Comparison of ENCODE assay signal across 8 mouse cellular contexts in the genomic region with DNA sequence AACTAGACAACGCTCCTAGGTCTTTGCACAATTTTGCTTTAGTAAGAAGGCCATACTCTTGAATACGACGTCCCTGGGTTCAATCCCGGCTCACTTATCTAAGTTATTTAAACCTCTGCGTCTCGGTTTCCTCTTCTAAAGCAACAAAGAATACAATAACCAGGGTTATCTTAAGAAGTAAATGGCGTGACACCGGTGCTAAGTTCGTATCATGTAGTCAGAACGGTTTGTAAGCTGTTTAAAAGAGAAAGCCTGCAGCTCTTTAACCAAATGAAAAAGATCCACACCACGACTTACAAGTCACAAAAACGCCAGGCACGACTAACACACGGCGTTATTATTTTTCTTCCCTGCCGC. TPM values are rescaled to one million over a fixed set of nuclear protein-coding genes. Genes with fewer than 3 reads are reported as not detected.
DNase-seq lines count a peak whose midpoint lies in the region; ATAC-seq and TF ChIP-seq lines count a peak whose summit lies in the region.

No protein-coding gene starts in this region.

- no peaks in the 10 kb centered on the region for H3K36me3 ChIP-seq in kidney, embryonic 16.5 days (ENCODE audit: insufficient read depth, low read length)
- H3K36me3 ChIP-seq in forebrain, embryonic 16.5 days (ENCODE audit: control insufficient read depth, insufficient read depth): no peaks in the 10 kb centered on the region
- H3K36me3 ChIP-seq in liver, postnatal 0 days (replicated peaks; ENCODE audit: insufficient read depth, low read length): no peaks in the 10 kb centered on the region

- peak overlapping the region; percentile 91 for H3K4me3 ChIP-seq in kidney, embryonic 16.5 days (ENCODE audit: low read length)
- peak overlapping the region; percentile 89 for H3K4me3 ChIP-seq in forebrain, embryonic 16.5 days (replicated peaks; ENCODE audit: low read length)
- peak overlapping the region; percentile 74 for H3K4me3 ChIP-seq in liver, postnatal 0 days (ENCODE audit: low read depth, low read length)

- no peak for TF ChIP-seq CTCF in liver, postnatal 0 days (IDR thresholded peaks at IDR 0.05; ENCODE audit: low read depth)

- peaks cover 23% of the 10 kb centered on the region for H3K4me1 ChIP-seq in kidney, embryonic 16.5 days (ENCODE audit: insufficient read depth, low read length)
- H3K4me1 ChIP-seq in forebrain, embryonic 16.5 days (replicated peaks; ENCODE audit: control insufficient read depth, insufficient read depth, low read length): peaks cover 25% of the 10 kb centered on the region
- peaks cover 11% of the 10 kb centered on the region for H3K4me1 ChIP-seq in liver, postnatal 0 days (ENCODE audit: insufficient read depth)

- H3K27me3 ChIP-seq in kidney, embryonic 16.5 days (ENCODE audit: insufficient read depth, low read length): no peaks in the 10 kb centered on the region; the same call in 1 of the 2 replicates
- H3K27me3 ChIP-seq in forebrain, embryonic 16.5 days (replicated peaks; ENCODE audit: control insufficient read depth, insufficient read depth, low read length): no peaks in the 10 kb centered on the region
- peaks cover 35% of the 10 kb centered on the region for H3K27me3 ChIP-seq in liver, postnatal 0 days (ENCODE audit: insufficient read depth, low read length)

- no peak for DNase-seq in kidney, postnatal 4 days
- peak; percentile 26 for DNase-seq in MN1 (ENCODE audit: low spot score)
- no peak for DNase-seq in liver, postnatal 0 days
- DNase-seq in urinary bladder, postnatal 10 days (ENCODE audit: low spot score): no peak
- no peak for DNase-seq in left cerebral cortex, adult 8-10 months (ENCODE audit: low spot score in 2 of 2)

- peak overlapping the region; percentile 69 for H3K4me2 ChIP-seq in kidney, embryonic 16.5 days (replicated peaks; ENCODE audit: low read depth, low read length)
- H3K4me2 ChIP-seq in forebrain, embryonic 16.5 days (ENCODE audit: low read length): peak overlapping the region; percentile 76
- peak overlapping the region; percentile 81 for H3K4me2 ChIP-seq in liver, postnatal 0 days (ENCODE audit: low read depth, low read length)

- peak overlapping the region; percentile 99 for H3K9ac ChIP-seq in kidney, embryonic 16.5 days (replicated peaks; ENCODE audit: low read length)
- peak overlapping the region; percentile 92 for H3K9ac ChIP-seq in forebrain, embryonic 16.5 days (replicated peaks; ENCODE audit: low read depth, low read length)
- peak overlapping the region; percentile 83 for H3K9ac ChIP-seq in liver, postnatal 0 days (replicated peaks)

- TF ChIP-seq EP300 in liver, postnatal 0 days (IDR thresholded peaks at IDR 0.05; ENCODE audit: low read depth): no peak

- H3K9me3 ChIP-seq in kidney, embryonic 16.5 days (ENCODE audit: low read length): no peaks in the 10 kb centered on the region
- H3K9me3 ChIP-seq in forebrain, embryonic 16.5 days (ENCODE audit: control insufficient read depth, low read length): no peaks in the 10 kb centered on the region
- H3K9me3 ChIP-seq in liver, postnatal 0 days (ENCODE audit: low read length): no peaks in the 10 kb centered on the region

- no peak for ATAC-seq in kidney, embryonic 16.5 days (ENCODE audit: low FRiP score, low TSS enrichment)
- ATAC-seq in forebrain, embryonic 16.5 days: no peak
- ATAC-seq in liver, postnatal 0 days: no peak
- ATAC-seq in frontal cortex, adult (ENCODE audit: low TSS enrichment): no peak

- WGBS in kidney, embryonic 16.5 days: 0% methylated on average over 16 of the region's 16 CpGs
- WGBS in forebrain, embryonic 16.5 days: under 1% methylated on average over 16 of the region's 16 CpGs
- under 1% methylated on average over 16 of the region's 16 CpGs for WGBS in liver, postnatal 0 days (ENCODE audit: insufficient replicate concordance)

- H3K27ac ChIP-seq in kidney, embryonic 16.5 days (ENCODE audit: low read length): peak overlapping the region; percentile 98
- H3K27ac ChIP-seq in forebrain, embryonic 16.5 days (ENCODE audit: low read length): peak overlapping the region; percentile 94
- peak overlapping the region; percentile 95 for H3K27ac ChIP-seq in liver, postnatal 0 days (ENCODE audit: low read depth)

RNA-seq across cellular contexts. Expression of a gene that starts 1.7 kb away (rescaled TPM):
- polyA plus RNA-seq in kidney, embryonic 16.5 days (2015; fragmentation: Nextera tagmentation; extraction: Ambion mirVana): 24.9 and 38.5 TPM in 2 replicates
- 21.1 and 25.2 TPM in 2 replicates for polyA plus RNA-seq in forebrain, embryonic 16.5 days (2015; fragmentation: Nextera tagmentation; extraction: Ambion mirVana)
- polyA plus RNA-seq in liver, postnatal 0 days (2015; fragmentation: Nextera tagmentation; extraction: Ambion mirVana): 4.7 and 5.0 TPM in 2 replicates
- 10 to 100 TPM; 35.7 to 41.7 (median 40.4) TPM for total RNA-seq in left cerebral cortex, adult 8-10 months (2022)

RNA-seq across cellular contexts. Expression of a gene that starts 21.2 kb away (rescaled TPM):
- polyA plus RNA-seq in kidney, embryonic 16.5 days (2015; fragmentation: Nextera tagmentation; extraction: Ambion mirVana): not detected in 2 replicates
- polyA plus RNA-seq in forebrain, embryonic 16.5 days (2015; fragmentation: Nextera tagmentation; extraction: Ambion mirVana): not detected in 2 replicates
- polyA plus RNA-seq in liver, postnatal 0 days (2015; fragmentation: Nextera tagmentation; extraction: Ambion mirVana): not detected in 2 replicates
- total RNA-seq in left cerebral cortex, adult 8-10 months (2022): not detected
